Mouse (Mus musculus) left cerebral cortex, postnatal 25 days (tissue): Measurements from ENCODE around the gene Vps50. TPM values are rescaled to one million over a fixed set of nuclear protein-coding genes. Genes with fewer than 3 reads are reported as not detected.
"Not testable (repeated sequence)": the region's sequence is repeated elsewhere in the genome, so short reads cannot be mapped to it uniquely, and the experiment has no call there.

Source experiments
- DNase-seq, 2 experiments: peaks; one replicate each; pipeline ENCODE4 v3.0.0; 2022; ENCODE audit warnings: low spot score in 2 of 2, mixed read lengths in 1 of 2
- intact Hi-C: fragments of 180-260 bp; cut with DNase I; formaldehyde crosslinking; loops from one replicate; pipeline ENCODE4 v1.15.1; 2025
- total RNA-seq, 2 experiments: library from RNA; stranded (reverse); gene quantifications; 2 replicates each; pipeline ENCODE4 v1.2.3; 2021

Vps50 gene
- total RNA-seq = 10 to 100 TPM; 55.4 to 58.3 TPM

- intact Hi-C loops = loop anchor here (5.0 kb wide), 1 partner anchor 589 kb away; the partner anchor contains the start of gene Bet1
- DNase-seq = peak; percentile 91 to 97
Observed at GRCm38 (mm10) chr6:3498162-3498848, at the start of gene Vps50, which contains the start of gene Hepacam2. Gene Vps50 (plus strand): TSS chr6:3498382. Gene Hepacam2 (minus strand): TSS chr6:3498298.

- intact Hi-C loops = no loop called here
- no peak for DNase-seq
Observed at GRCm38 (mm10) chr6:3454421-3454820, 43.8 kb upstream of the Vps50 start.

GRCm38 (mm10) chr6:3455944-3456536, 42.1 kb upstream of the Vps50 start:
- intact Hi-C loops = no loop called here
- DNase-seq = no peak

GRCm38 (mm10) chr6:3463026-3463425, 35.2 kb upstream of the Vps50 start:
- intact Hi-C loops = no loop called here
- no peak for DNase-seq

GRCm38 (mm10) chr6:3463594-3463993, 34.6 kb upstream of the Vps50 start:
- DNase-seq = no peak
- intact Hi-C loops = no loop called here

GRCm38 (mm10) chr6:3468627-3469026, 29.6 kb upstream of the Vps50 start:
- intact Hi-C loops = no loop called here
- DNase-seq = no peak

- no peak for DNase-seq
- intact Hi-C loops = no loop called here
Observed at GRCm38 (mm10) chr6:3470706-3471105, 27.5 kb upstream of the Vps50 start.

- intact Hi-C loops = no loop called here
- DNase-seq = peak in 1 of 2 experiments; percentile 27
Observed at GRCm38 (mm10) chr6:3476299-3476698, 21.9 kb upstream of the Vps50 start.

GRCm38 (mm10) chr6:3479853-3480252, 18.3 kb upstream of the Vps50 start:
- intact Hi-C loops = no loop called here
- no peak for DNase-seq

GRCm38 (mm10) chr6:3481705-3482104, 16.5 kb upstream of the Vps50 start:
- intact Hi-C loops = no loop called here
- no peak for DNase-seq

- intact Hi-C loops = no loop called here
- DNase-seq = no peak
Observed at GRCm38 (mm10) chr6:3485133-3485532, 13.0 kb upstream of the Vps50 start.

- no peak for DNase-seq
- intact Hi-C loops = no loop called here
Observed at GRCm38 (mm10) chr6:3487355-3487754, 10.8 kb upstream of the Vps50 start.

GRCm38 (mm10) chr6:3494285-3494684, 3.9 kb upstream of the Vps50 start:
- DNase-seq = no peak
- intact Hi-C loops = no loop called here

- DNase-seq = peak; percentile 49 to 71
- intact Hi-C loops = loop anchor here (5.0 kb wide), 1 partner anchor 591 kb away; the partner anchor contains the start of gene Bet1
Observed at GRCm38 (mm10) chr6:3496210-3496609, 2.0 kb upstream of the Vps50 start.

GRCm38 (mm10) chr6:3500286-3500685, 2.1 kb downstream of the Vps50 start:
- no peak for DNase-seq
- intact Hi-C loops = no loop called here

GRCm38 (mm10) chr6:3505289-3505688, 7.1 kb downstream of the Vps50 start:
- no peak for DNase-seq
- intact Hi-C loops = loop anchor here (5.0 kb wide), 1 partner anchor 1607 kb away; no protein-coding TSS in a partner anchor

- intact Hi-C loops = loop anchor here (5.0 kb wide), 1 partner anchor 1605 kb away; no protein-coding TSS in a partner anchor
Observed at GRCm38 (mm10) chr6:3507078-3507477, 8.9 kb downstream of the Vps50 start.

GRCm38 (mm10) chr6:3508151-3508550, 10.0 kb downstream of the Vps50 start:
- not testable (repeated sequence) for DNase-seq
- intact Hi-C loops = loop anchor here (5.0 kb wide), 1 partner anchor 1604 kb away; no protein-coding TSS in a partner anchor

More at GRCm38 (mm10) chr6:3507078-3507477, 8.9 kb downstream of the Vps50 start:
- no peak for DNase-seq

GRCm38 (mm10) chr6:3509782-3510181, 11.6 kb downstream of the Vps50 start:
- peak in 1 of 2 experiments; percentile 62 for DNase-seq
- intact Hi-C loops = loop anchor here (5.0 to 10.0 kb wide), 5 partner anchors 238 to 1893 kb away; partner anchors contain the start of gene Asb4

GRCm38 (mm10) chr6:3511116-3511515, 12.9 kb downstream of the Vps50 start:
- no peak for DNase-seq
- intact Hi-C loops = loop anchor here (5.0 to 10.0 kb wide), 4 partner anchors 236 to 1891 kb away; partner anchors contain the start of gene Asb4

- intact Hi-C loops = loop anchor here (5.0 to 10.0 kb wide), 4 partner anchors 236 to 1891 kb away; partner anchors contain the start of gene Asb4
- DNase-seq = no peak
Observed at GRCm38 (mm10) chr6:3511612-3512011, 13.4 kb downstream of the Vps50 start.
